Mouse (Mus musculus): ENCODE measurements around the gene Tmem121b. TPM values are rescaled to one million over a fixed set of nuclear protein-coding genes. Genes with fewer than 3 reads are reported as not detected.

The Tmem121b gene
- total and polyA plus RNA-seq, 3 experiments = not detected

Other genes starting within 250 kb of the Tmem121b start
- gene D330020A13Rik, start 199.4 kb downstream of the Tmem121b start, total RNA-seq (2012; rRNA removed) = not detected in 2 replicates
- not detected in 2 replicates for gene D330020A13Rik, start 199.4 kb downstream of the Tmem121b start, total RNA-seq (2014; rRNA removed)
- not detected in 2 replicates for gene D330020A13Rik, start 199.4 kb downstream of the Tmem121b start, polyA plus RNA-seq (2012; ENCODE audit: insufficient read length, low read depth)
- gene B4galnt3, start 199.2 kb downstream of the Tmem121b start, total RNA-seq (2012; rRNA removed) = 0.08 and 0.47 TPM in 2 replicates
- 0.12 and 0.21 TPM in 2 replicates for gene B4galnt3, start 199.2 kb downstream of the Tmem121b start, total RNA-seq (2014; rRNA removed)
- 0.25 and 0.44 TPM in 2 replicates for gene B4galnt3, start 199.2 kb downstream of the Tmem121b start, polyA plus RNA-seq (2012; ENCODE audit: insufficient read length, low read depth)
- gene Kdm5a, start 129.7 kb downstream of the Tmem121b start, total RNA-seq (2012; rRNA removed) = 28.9 and 29.3 TPM in 2 replicates
- 20.8 and 22.2 TPM in 2 replicates for gene Kdm5a, start 129.7 kb downstream of the Tmem121b start, total RNA-seq (2014; rRNA removed)
- gene Kdm5a, start 129.7 kb downstream of the Tmem121b start, polyA plus RNA-seq (2012; ENCODE audit: insufficient read length, low read depth) = 35.8 and 36.8 TPM in 2 replicates
- gene Ccdc77, start 129.4 kb downstream of the Tmem121b start, total RNA-seq (2012; rRNA removed) = 20.3 and 21.0 TPM in 2 replicates
- gene Ccdc77, start 129.4 kb downstream of the Tmem121b start, total RNA-seq (2014; rRNA removed) = 25.2 and 28.6 TPM in 2 replicates
- 18.2 and 19.9 TPM in 2 replicates for gene Ccdc77, start 129.4 kb downstream of the Tmem121b start, polyA plus RNA-seq (2012; ENCODE audit: insufficient read length, low read depth)
- 13.5 and 13.6 TPM in 2 replicates for gene Il17ra, start 30.6 kb downstream of the Tmem121b start, total RNA-seq (2012; rRNA removed)
- 13.8 and 14.0 TPM in 2 replicates for gene Il17ra, start 30.6 kb downstream of the Tmem121b start, total RNA-seq (2014; rRNA removed)
- gene Il17ra, start 30.6 kb downstream of the Tmem121b start, polyA plus RNA-seq (2012; ENCODE audit: insufficient read length, low read depth) = 21.2 and 23.9 TPM in 2 replicates
- 20.9 and 21.5 TPM in 2 replicates for gene Hdhd5, start 37.5 kb upstream of the Tmem121b start, total RNA-seq (2012; rRNA removed)
- 11.4 and 12.5 TPM in 2 replicates for gene Hdhd5, start 37.5 kb upstream of the Tmem121b start, total RNA-seq (2014; rRNA removed)
- 10.9 and 12.4 TPM in 2 replicates for gene Hdhd5, start 37.5 kb upstream of the Tmem121b start, polyA plus RNA-seq (2012; ENCODE audit: insufficient read length, low read depth)
- 10.6 and 12.5 TPM in 2 replicates for gene Cecr2, start 172.6 kb upstream of the Tmem121b start, total RNA-seq (2012; rRNA removed)
- 5.7 and 6.6 TPM in 2 replicates for gene Cecr2, start 172.6 kb upstream of the Tmem121b start, total RNA-seq (2014; rRNA removed)
- gene Cecr2, start 172.6 kb upstream of the Tmem121b start, polyA plus RNA-seq (2012; ENCODE audit: insufficient read length, low read depth) = 15.0 and 16.9 TPM in 2 replicates